ENCODE assay signal across 27 mouse cellular contexts in genomic region chr8:104517872-104518271, GRCm38 (mm10). TPM values are rescaled to one million over a fixed set of nuclear protein-coding genes. Genes with fewer than 3 reads are reported as not detected.
DNase-seq lines count a peak whose midpoint lies in the region; ATAC-seq and TF ChIP-seq lines count a peak whose summit lies in the region.
"Had no signal": no experiment of that assay in that cellular context is flagged by ENCODE, and none has a peak within 500 bp of the region (broad histone marks: within the 10 kb centered on the region; RNA-seq: fewer than 3 reads in every experiment).

No protein-coding gene starts in this region.

- ATAC-seq in lung, embryonic 16.5 days (ENCODE audit: low read depth), result peak; percentile 76
- ATAC-seq: CD4-positive, CD25-positive, alpha-beta regulatory T cell, adult 4 months; inflammation-experienced regulatory T-cells, adult 6 months had no signal

- peaks cover 17% of the 10 kb centered on the region for H3K36me3 ChIP-seq in lung, embryonic 16.5 days (ENCODE audit: control insufficient read depth, insufficient read depth, low read length)

- H3K27me3 ChIP-seq in lung, embryonic 16.5 days (ENCODE audit: control insufficient read depth, insufficient read depth, low read depth, low read length), result no peaks in the 10 kb centered on the region
- H3K27me3 ChIP-seq: embryonic facial prominence, embryonic 12.5 days; hindbrain, embryonic 15.5 days; kidney, embryonic 15.5 days; limb, embryonic 13.5 days; neural tube, embryonic 12.5 days had no signal

- TF ChIP-seq CTCF in brain, embryonic 14.5 days (IDR thresholded peaks at IDR 0.05; ENCODE audit: borderline replicate concordance, extremely low read depth, insufficient read depth, insufficient read length), result no peak

- TF ChIP-seq POLR2A in brain, embryonic 14.5 days (IDR thresholded peaks at IDR 0.05; ENCODE audit: borderline replicate concordance, extremely low read depth, insufficient read depth, insufficient read length, poor library complexity, severe bottlenecking), result no peak

- H3K9me3 ChIP-seq in lung, embryonic 16.5 days (ENCODE audit: control insufficient read depth, low read length), result no peaks in the 10 kb centered on the region
- H3K9me3 ChIP-seq: embryonic facial prominence, embryonic 12.5 days; hindbrain, embryonic 10.5 days; hindbrain, embryonic 15.5 days; kidney, embryonic 15.5 days; limb, embryonic 13.5 days; neural tube, embryonic 12.5 days had no signal

- no peak overlapping the region for H3K4me3 ChIP-seq in lung, embryonic 16.5 days (ENCODE audit: low read length)
- H3K4me3 ChIP-seq: embryonic facial prominence, embryonic 12.5 days; hindbrain, embryonic 10.5 days; hindbrain, embryonic 15.5 days; kidney, embryonic 15.5 days; limb, embryonic 13.5 days; neural tube, embryonic 12.5 days had no signal

- no peak overlapping the region for H3K4me2 ChIP-seq in lung, embryonic 16.5 days (ENCODE audit: low read depth, low read length)
- H3K4me2 ChIP-seq: embryonic facial prominence, embryonic 12.5 days; hindbrain, embryonic 15.5 days; kidney, embryonic 15.5 days; limb, embryonic 13.5 days; liver, embryonic 11.5 days; midbrain, embryonic 11.5 days; neural tube, embryonic 12.5 days had no signal

- WGBS in lung, embryonic 16.5 days, result 64% methylated on average over 5 of the region's 5 CpGs

- peak; percentile 36 to 44 for DNase-seq in cerebellum, postnatal 10 days
- DNase-seq in cerebellum, adult 8-10 months, result no peak
- DNase-seq in brain, embryonic 14.5 days (ENCODE audit: low read depth), result peak; percentile 56
- peak; percentile 86 for DNase-seq in lung, postnatal 36 days
- no peak for DNase-seq in embryo, embryonic 9.5 days (ENCODE audit: extremely low spot score)
- DNase-seq in kidney, postnatal 10 days, result no peak
- DNase-seq: adrenal gland, adult 2 months; adrenal gland, postnatal 36 days; gastrocnemius, postnatal 14 days; heart, postnatal 14 days; kidney, adult 11 months; kidney, postnatal 4 days; right cerebral cortex, adult 18-20 months; spleen, adult 18-20 months; thymus, postnatal 14 days had no signal

- no peak overlapping the region for H3K9ac ChIP-seq in lung, embryonic 16.5 days (ENCODE audit: low read length)
- H3K9ac ChIP-seq: embryonic facial prominence, embryonic 12.5 days; hindbrain, embryonic 15.5 days; kidney, embryonic 15.5 days; limb, embryonic 13.5 days; neural tube, embryonic 12.5 days had no signal

- H3K4me1 ChIP-seq in lung, embryonic 16.5 days (replicated peaks; ENCODE audit: control insufficient read depth, insufficient read depth, low read length), result no peaks in the 10 kb centered on the region
- H3K4me1 ChIP-seq: embryonic facial prominence, embryonic 12.5 days; hindbrain, embryonic 10.5 days; hindbrain, embryonic 15.5 days; kidney, embryonic 15.5 days; limb, embryonic 13.5 days; neural tube, embryonic 12.5 days had no signal

- H3K27ac ChIP-seq in lung, embryonic 16.5 days (ENCODE audit: low read length), result no peak overlapping the region
- H3K27ac ChIP-seq: embryonic facial prominence, embryonic 12.5 days; hindbrain, embryonic 10.5 days; hindbrain, embryonic 15.5 days; kidney, embryonic 15.5 days; limb, embryonic 13.5 days; neural tube, embryonic 12.5 days had no signal

RNA-seq across cellular contexts. Expression of gene Terb1, which starts 8.2 kb away (rescaled TPM):
- 0.38 and 0.57 TPM in 2 replicates for polyA plus RNA-seq in brain, embryonic 14.5 days (2012; rRNA removed)
- polyA plus RNA-seq in lung, embryonic 16.5 days (2015; fragmentation: Nextera tagmentation; extraction: Ambion mirVana), result 0.10 and 0.35 TPM in 2 replicates
- polyA plus RNA-seq: adrenal gland, adult 2 months; heart, embryonic 14.5 days; inflammation-experienced regulatory T-cells, adult 6 months had no signal

RNA-seq across cellular contexts. Expression of gene Nae1, which starts 16.6 kb away (rescaled TPM):
- 72.4 and 89.3 TPM in 2 replicates for polyA plus RNA-seq in brain, embryonic 14.5 days (2012; rRNA removed)
- 83.9 and 86.7 TPM in 2 replicates for polyA plus RNA-seq in lung, embryonic 16.5 days (2015; fragmentation: Nextera tagmentation; extraction: Ambion mirVana)

RNA-seq across cellular contexts. Expression of gene Car7, which starts 16.6 kb away (rescaled TPM):
- polyA plus RNA-seq in brain, embryonic 14.5 days (2012; rRNA removed), result 1.6 and 1.8 TPM in 2 replicates
- 0.74 and 0.93 TPM in 2 replicates for polyA plus RNA-seq in lung, embryonic 16.5 days (2015; fragmentation: Nextera tagmentation; extraction: Ambion mirVana)

Comparison
In these comparisons a context has a peak if more than half of its experiments do, and no peak if none do; other contexts are left out.
1. DNase-seq: peak in cerebellum, postnatal 10 days (2 of 2), brain, embryonic 14.5 days (single experiment) and lung, postnatal 36 days (single experiment); none in cerebellum, adult 8-10 months (single experiment), embryo, embryonic 9.5 days (single experiment) and kidney, postnatal 10 days (single experiment).